Mouse (Mus musculus): ENCODE measurements around the gene Pde4c. TPM values are rescaled to one million over a fixed set of nuclear protein-coding genes. Genes with fewer than 3 reads are reported as not detected.

The Pde4c gene
- polyA plus RNA-seq, 2 experiments = 0.38 TPM; not detected in 1

DNA sequence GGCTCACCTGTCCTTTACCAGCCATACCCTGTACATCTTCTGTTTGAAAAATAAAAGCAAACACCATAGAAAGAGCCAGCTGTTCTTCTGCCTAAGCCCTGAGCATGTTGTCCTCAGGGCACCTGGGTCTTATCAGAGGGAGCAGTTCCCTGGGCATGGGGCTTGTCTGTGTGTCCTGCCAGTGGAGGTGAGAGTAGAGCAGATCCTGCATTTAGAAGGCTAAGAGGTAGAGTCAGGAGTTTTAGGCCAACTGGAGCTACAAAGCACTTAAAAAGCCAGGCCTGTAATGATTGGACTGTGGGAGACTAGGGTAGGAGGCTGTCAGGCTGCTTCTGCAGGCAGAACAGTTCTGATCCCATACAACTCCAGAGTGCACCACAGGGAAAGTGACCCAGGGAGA is 44.8 kb upstream of the Pde4c start:
- TF ChIP-seq POLR2A (IDR thresholded peaks at IDR 0.05; ENCODE audit: borderline replicate concordance, extremely low read depth, insufficient read depth, insufficient read length) = no peak
- peaks cover 22% of the 10 kb centered on the region for H3K36me3 ChIP-seq (ENCODE audit: control insufficient read depth, insufficient read depth, low read length)
- peaks cover 15% of the 10 kb centered on the region for H3K4me1 ChIP-seq (ENCODE audit: control insufficient read depth, insufficient read depth, low read length)
- H3K9me3 ChIP-seq (ENCODE audit: control insufficient read depth, low read length) = no peaks in the 10 kb centered on the region
- no peak overlapping the region for H3K4me2 ChIP-seq (replicated peaks; ENCODE audit: low read depth, low read length, severe bottlenecking)
- no peak for DNase-seq (ENCODE audit: low spot score)
- H3K27ac ChIP-seq (replicated peaks; ENCODE audit: low read depth, low read length) = no peak overlapping the region
- no peak overlapping the region for H3K4me3 ChIP-seq (replicated peaks; ENCODE audit: low read length)
- H3K9ac ChIP-seq (ENCODE audit: low read depth, low read length, severe bottlenecking) = no peak overlapping the region
- no peaks in the 10 kb centered on the region for H3K27me3 ChIP-seq (ENCODE audit: control insufficient read depth, insufficient read depth, low read length)
- no peak for ATAC-seq (ENCODE audit: low FRiP score, low read depth)

DNA sequence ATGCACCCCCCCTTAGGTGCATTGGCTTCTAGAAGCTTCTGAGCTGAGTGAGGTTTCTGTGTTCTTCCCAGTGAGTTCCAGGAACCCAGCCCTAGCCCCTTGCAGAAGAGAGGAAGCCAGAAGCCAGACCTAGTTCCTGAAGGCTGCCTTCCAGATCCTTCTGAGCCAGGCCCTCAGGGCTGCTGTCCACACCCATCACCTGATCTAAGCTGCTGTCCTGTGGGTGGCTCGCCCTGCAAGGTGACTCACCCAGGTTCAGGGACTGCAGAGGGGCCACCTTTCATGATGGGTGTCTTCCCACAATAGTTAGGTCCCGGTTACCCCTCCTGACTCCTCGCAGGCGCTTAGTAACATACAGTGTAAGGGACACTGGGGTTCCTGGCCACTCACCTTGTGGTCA is 44.1 kb upstream of the Pde4c start:
- Histone ChIP-seq H3K4me1 (ENCODE audit: control insufficient read depth, insufficient read depth, low read length) (peaks cover 8% of the 10 kb centered on the region; the same call in 1 of the 2 replicates), H3K4me2 (replicated peaks; ENCODE audit: low read depth, low read length, severe bottlenecking) (no peak overlapping the region), H3K9ac (ENCODE audit: low read depth, low read length, severe bottlenecking) (no peak overlapping the region), H3K9me3 (ENCODE audit: control insufficient read depth, low read length) (no peaks in the 10 kb centered on the region), H3K27me3 (ENCODE audit: control insufficient read depth, insufficient read depth, low read length) (no peaks in the 10 kb centered on the region), H3K36me3 (ENCODE audit: control insufficient read depth, insufficient read depth, low read length) (peaks cover 22% of the 10 kb centered on the region), H3K4me3 (replicated peaks; ENCODE audit: low read length) (no peak overlapping the region), H3K27ac (replicated peaks; ENCODE audit: low read depth, low read length) (no peak overlapping the region)
- 97% methylated on average over 4 of the region's 4 CpGs for WGBS
- no peak for TF ChIP-seq POLR2A (IDR thresholded peaks at IDR 0.05; ENCODE audit: borderline replicate concordance, extremely low read depth, insufficient read depth, insufficient read length)
- ATAC-seq (ENCODE audit: low FRiP score, low read depth) (no peak), DNase-seq (ENCODE audit: low spot score) (no peak)

DNA sequence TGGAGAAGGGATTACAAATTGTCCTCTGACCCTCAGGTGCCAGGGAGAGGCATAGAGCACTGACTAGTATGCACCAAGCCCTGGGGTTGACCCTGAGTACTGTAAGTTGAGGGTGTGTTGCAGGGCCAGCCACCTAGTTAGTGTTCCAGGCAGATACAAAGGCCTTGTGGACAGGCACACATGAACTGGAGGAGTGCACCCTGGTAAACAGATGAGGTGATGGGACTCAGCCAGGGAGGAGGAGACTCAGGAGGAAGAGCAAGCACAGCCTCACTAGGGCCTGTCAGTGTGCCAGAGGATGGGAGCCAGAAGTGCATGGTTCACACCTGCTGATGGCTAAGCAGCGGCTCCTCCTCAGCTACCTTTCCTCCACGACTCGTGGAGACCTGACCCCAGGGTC is 43.5 kb upstream of the Pde4c start:
- H3K4me1 ChIP-seq (ENCODE audit: control insufficient read depth, insufficient read depth, low read length) = peaks cover 6% of the 10 kb centered on the region; the same call in 1 of the 2 replicates
- H3K9ac ChIP-seq (ENCODE audit: low read depth, low read length, severe bottlenecking) = no peak overlapping the region
- H3K4me2 ChIP-seq (replicated peaks; ENCODE audit: low read depth, low read length, severe bottlenecking) = no peak overlapping the region
- H3K4me3 ChIP-seq (replicated peaks; ENCODE audit: low read length) = no peak overlapping the region
- WGBS = 74% methylated on average over 3 of the region's 3 CpGs
- ATAC-seq (ENCODE audit: low FRiP score, low read depth) (no peak), DNase-seq (ENCODE audit: low spot score) (no peak)
- H3K9me3 ChIP-seq (ENCODE audit: control insufficient read depth, low read length) = no peaks in the 10 kb centered on the region
- H3K27ac ChIP-seq (replicated peaks; ENCODE audit: low read depth, low read length) = no peak overlapping the region
- no peaks in the 10 kb centered on the region for H3K27me3 ChIP-seq (ENCODE audit: control insufficient read depth, insufficient read depth, low read length)
- H3K36me3 ChIP-seq (ENCODE audit: control insufficient read depth, insufficient read depth, low read length) = peaks cover 22% of the 10 kb centered on the region
- TF ChIP-seq POLR2A (IDR thresholded peaks at IDR 0.05; ENCODE audit: borderline replicate concordance, extremely low read depth, insufficient read depth, insufficient read length) = no peak

DNA sequence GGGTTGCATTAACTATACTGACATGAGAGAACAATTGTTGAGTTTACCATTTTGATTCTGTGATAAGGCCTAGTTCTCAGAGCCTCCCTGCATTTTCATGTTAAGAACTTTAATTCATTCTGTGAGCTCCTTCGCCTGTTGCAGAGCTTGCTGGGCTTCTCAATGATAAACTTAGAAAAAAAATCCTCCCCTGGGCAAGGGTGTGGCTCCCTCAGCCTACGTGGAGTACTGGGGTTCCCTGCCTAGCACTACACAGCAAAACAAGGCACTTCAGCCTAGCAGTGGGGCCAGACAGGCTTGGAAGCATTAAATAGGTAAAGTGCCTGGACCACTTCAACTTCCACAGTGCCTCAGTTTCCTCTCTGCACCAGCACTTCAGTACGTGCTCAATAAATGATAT is 42.1 kb upstream of the Pde4c start:
- DNase-seq (ENCODE audit: low spot score) (no peak), ATAC-seq (ENCODE audit: low FRiP score, low read depth) (no peak)
- H3K27ac ChIP-seq (replicated peaks; ENCODE audit: low read depth, low read length) = no peak overlapping the region
- H3K9me3 ChIP-seq (ENCODE audit: control insufficient read depth, low read length) = no peaks in the 10 kb centered on the region
- no peak overlapping the region for H3K4me3 ChIP-seq (replicated peaks; ENCODE audit: low read length)
- peaks cover 22% of the 10 kb centered on the region for H3K36me3 ChIP-seq (ENCODE audit: control insufficient read depth, insufficient read depth, low read length)
- H3K4me2 ChIP-seq (replicated peaks; ENCODE audit: low read depth, low read length, severe bottlenecking) = no peak overlapping the region
- no peaks in the 10 kb centered on the region for H3K27me3 ChIP-seq (ENCODE audit: control insufficient read depth, insufficient read depth, low read length)
- H3K4me1 ChIP-seq (ENCODE audit: control insufficient read depth, insufficient read depth, low read length) = peaks cover 6% of the 10 kb centered on the region; the same call in 1 of the 2 replicates
- TF ChIP-seq POLR2A (IDR thresholded peaks at IDR 0.05; ENCODE audit: borderline replicate concordance, extremely low read depth, insufficient read depth, insufficient read length) = no peak
- 68% methylated on average over 3 of the region's 3 CpGs for WGBS
- no peak overlapping the region for H3K9ac ChIP-seq (ENCODE audit: low read depth, low read length, severe bottlenecking)

DNA sequence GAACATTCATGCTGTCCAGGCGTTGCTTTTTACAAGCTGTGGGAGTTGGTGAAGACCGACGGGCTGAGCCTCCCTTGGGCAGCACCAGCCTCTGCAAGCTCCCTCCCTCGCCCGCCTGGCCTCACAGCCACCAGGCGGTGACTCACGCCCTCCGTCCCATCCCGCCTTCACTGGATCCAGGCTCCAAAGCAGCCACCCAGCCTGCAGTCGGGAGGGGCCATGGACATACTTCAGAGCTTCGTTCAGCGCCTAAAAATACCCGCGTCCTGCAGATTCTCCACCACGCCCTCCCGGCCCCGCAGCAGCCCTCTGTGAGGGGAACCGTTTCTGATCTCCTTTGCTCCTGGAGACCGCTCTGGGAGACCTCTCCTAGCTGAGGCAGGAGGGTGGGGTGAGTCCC is 41.3 kb upstream of the Pde4c start:
- Histone ChIP-seq H3K9ac (ENCODE audit: low read depth, low read length, severe bottlenecking) (peak overlapping the region; percentile 45), H3K27ac (replicated peaks; ENCODE audit: low read depth, low read length) (no peak overlapping the region), H3K4me1 (ENCODE audit: control insufficient read depth, insufficient read depth, low read length) (peaks cover 6% of the 10 kb centered on the region; the same call in 1 of the 2 replicates), H3K4me3 (replicated peaks; ENCODE audit: low read length) (no peak overlapping the region), H3K9me3 (ENCODE audit: control insufficient read depth, low read length) (no peaks in the 10 kb centered on the region), H3K4me2 (replicated peaks; ENCODE audit: low read depth, low read length, severe bottlenecking) (peak overlapping the region; percentile 34), H3K36me3 (ENCODE audit: control insufficient read depth, insufficient read depth, low read length) (peaks cover 22% of the 10 kb centered on the region), H3K27me3 (ENCODE audit: control insufficient read depth, insufficient read depth, low read length) (no peaks in the 10 kb centered on the region)
- DNase-seq (ENCODE audit: low spot score) (peak; percentile 56), ATAC-seq (ENCODE audit: low FRiP score, low read depth) (peak; percentile 52; the same call in 1 of the 2 replicates)
- 9% methylated on average over 19 of the region's 19 CpGs for WGBS
- no peak for TF ChIP-seq POLR2A (IDR thresholded peaks at IDR 0.05; ENCODE audit: borderline replicate concordance, extremely low read depth, insufficient read depth, insufficient read length)

DNA sequence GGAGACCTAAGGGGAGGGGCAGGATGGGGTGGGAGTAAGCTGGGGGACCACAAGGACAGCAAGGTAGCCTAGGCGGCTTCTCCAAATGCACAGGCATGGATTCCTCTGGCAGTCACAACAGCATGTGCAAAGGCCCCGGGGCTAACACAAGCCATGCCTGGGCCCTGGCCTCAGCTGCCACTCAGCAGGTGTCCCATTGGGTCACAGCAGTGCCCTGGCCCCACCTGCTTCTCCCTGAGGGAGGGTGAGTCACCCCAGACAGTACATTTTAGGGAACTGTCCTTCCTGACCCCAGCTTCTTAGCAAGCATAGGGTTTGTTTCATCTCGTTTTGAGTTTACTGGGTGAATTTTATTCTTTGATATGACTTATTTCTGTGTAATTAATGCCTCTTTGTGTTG is 40.8 kb upstream of the Pde4c start:
- Histone ChIP-seq H3K36me3 (ENCODE audit: control insufficient read depth, insufficient read depth, low read length) (peaks cover 19% of the 10 kb centered on the region), H3K4me2 (replicated peaks; ENCODE audit: low read depth, low read length, severe bottlenecking) (peak overlapping the region; percentile 34), H3K27me3 (ENCODE audit: control insufficient read depth, insufficient read depth, low read length) (no peaks in the 10 kb centered on the region), H3K9me3 (ENCODE audit: control insufficient read depth, low read length) (no peaks in the 10 kb centered on the region), H3K4me3 (replicated peaks; ENCODE audit: low read length) (no peak overlapping the region), H3K4me1 (ENCODE audit: control insufficient read depth, insufficient read depth, low read length) (peaks cover 6% of the 10 kb centered on the region; the same call in 1 of the 2 replicates), H3K9ac (ENCODE audit: low read depth, low read length, severe bottlenecking) (no peak overlapping the region), H3K27ac (replicated peaks; ENCODE audit: low read depth, low read length) (no peak overlapping the region)
- no peak for TF ChIP-seq POLR2A (IDR thresholded peaks at IDR 0.05; ENCODE audit: borderline replicate concordance, extremely low read depth, insufficient read depth, insufficient read length)
- WGBS = 60% methylated on average over 3 of the region's 3 CpGs
- no peak for ATAC-seq (ENCODE audit: low FRiP score, low read depth)
- no peak for DNase-seq (ENCODE audit: low spot score)

Data from limb, embryonic 14.5 days (tissue).